Mouse (Mus musculus): ENCODE results near the gene Wdfy3.
"Not testable (repeated sequence)": the region's sequence is repeated elsewhere in the genome, so short reads cannot be mapped to it uniquely, and the experiment has no call there.

The Wdfy3 gene

DNA sequence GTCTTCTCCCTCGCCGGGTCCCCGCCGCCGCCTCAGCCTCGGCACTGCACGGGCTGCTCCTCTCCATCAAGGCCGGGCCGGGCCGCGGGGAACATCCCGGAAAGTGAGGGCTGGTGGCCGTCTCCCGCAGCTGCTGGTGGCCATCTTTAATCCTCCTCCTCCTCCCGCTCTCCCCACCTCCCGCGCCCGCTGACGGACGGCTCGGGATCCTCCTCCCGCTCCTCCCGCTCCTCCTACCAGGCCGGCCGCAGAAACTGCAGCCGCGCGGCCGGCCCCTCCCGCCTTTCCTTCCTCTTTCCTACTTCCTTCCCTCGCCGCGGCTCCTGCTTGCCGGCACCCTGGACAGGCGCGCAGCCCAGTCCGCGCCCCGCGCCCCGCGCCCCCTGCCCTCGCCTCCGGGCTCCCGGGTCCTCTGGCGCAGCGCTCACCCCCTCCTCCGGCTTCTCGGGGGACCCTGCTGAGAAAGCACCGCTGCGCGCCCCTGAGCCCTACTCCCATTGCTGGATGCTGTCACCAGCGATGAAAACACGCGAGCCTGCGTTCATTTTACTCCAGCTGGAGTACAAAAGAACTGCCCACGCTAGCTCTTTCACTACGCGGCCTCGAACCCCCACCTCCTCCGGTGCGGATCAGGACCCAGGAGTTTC is at the start of gene Wdfy3:
Wdfy3 (minus strand) TSS at position 155 of the 647 bp plus-strand sequence.
- no peak for DNase-seq (ENCODE audit: low read depth in 2 of 2, low spot score in 2 of 2)

DNA sequence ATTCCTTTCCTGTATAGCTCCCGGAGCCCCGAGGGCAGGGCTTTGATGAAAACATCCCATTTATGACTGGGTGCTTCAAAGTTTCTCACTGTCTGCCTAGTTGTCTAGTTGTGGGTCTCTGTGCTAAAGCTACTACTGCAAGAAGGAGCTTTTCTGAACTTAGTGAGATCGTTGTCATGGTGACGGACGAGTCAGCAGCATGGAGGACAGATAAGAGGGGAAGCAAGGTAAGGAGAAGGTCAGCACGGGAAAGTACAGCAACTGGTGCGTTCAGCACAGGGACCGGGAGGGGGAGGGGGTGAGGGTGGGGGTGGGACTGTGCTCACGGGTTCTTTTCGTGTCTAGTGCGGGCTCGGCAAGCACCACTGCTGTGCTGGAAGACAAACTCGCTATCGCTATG is 43.3 kb upstream of the Wdfy3 start:
- no peak for DNase-seq (ENCODE audit: low read depth in 2 of 2, low spot score in 2 of 2)

DNA sequence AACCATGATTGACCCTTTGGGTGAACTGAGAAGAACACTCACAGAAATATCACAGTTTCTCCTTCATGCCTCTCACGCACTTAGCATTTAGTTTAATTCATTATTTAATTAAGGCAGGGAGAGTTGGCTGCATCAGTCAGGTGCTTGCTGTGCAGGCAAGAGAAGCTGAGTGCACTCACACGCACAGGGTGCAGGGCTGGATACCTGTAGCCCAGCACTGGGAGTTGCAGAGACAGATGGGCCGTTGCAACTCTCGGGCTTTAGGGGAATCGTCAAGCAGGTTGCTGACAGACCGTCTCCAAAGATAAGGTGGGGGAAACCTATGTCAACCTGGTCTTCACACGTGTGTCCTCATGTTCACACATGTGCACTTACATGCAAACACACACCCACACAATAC is 42.3 kb upstream of the Wdfy3 start:
- no peak for DNase-seq (ENCODE audit: low read depth in 2 of 2, low spot score in 2 of 2)

DNA sequence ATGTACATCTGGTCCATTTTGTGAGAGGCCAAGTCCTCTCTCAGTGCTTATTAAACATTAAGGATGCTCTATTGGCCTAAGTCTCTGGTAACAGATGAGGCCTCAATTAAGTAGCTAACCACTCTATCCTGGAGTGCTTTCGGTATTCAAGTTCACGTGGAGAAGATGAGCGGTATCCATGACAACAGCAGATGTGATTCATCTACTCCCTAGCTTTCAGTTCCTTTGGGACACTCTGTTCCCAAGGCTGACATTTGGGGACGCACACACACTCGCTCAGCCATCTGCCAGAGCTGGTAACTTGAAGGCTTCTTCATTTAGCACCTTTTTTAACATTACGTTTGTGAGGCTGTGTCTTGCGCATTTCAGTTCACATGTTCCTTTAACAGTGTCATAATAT is 40.3 kb upstream of the Wdfy3 start:
- no peak for DNase-seq (ENCODE audit: low read depth in 2 of 2, low spot score in 2 of 2)

DNA sequence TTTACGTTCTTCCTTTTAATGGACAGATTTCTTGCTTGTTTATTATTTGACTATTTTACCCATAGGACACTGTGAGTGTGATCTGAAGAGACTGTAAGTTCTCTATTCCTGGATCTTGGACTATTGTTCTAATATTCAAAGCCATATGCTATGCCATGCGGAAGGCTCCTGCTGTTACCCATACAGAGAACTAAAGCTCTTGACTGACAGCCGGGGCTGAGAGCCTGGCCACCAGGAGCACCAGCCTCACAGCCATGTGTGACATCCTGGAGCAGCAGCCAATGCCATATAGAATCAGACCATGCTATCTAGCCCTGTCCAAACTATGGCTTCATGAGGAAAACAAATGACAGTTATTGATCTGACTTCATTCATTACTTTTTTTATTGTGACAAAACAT is 36.2 kb upstream of the Wdfy3 start:
- no peak for DNase-seq (ENCODE audit: low read depth in 2 of 2, low spot score in 2 of 2)

DNA sequence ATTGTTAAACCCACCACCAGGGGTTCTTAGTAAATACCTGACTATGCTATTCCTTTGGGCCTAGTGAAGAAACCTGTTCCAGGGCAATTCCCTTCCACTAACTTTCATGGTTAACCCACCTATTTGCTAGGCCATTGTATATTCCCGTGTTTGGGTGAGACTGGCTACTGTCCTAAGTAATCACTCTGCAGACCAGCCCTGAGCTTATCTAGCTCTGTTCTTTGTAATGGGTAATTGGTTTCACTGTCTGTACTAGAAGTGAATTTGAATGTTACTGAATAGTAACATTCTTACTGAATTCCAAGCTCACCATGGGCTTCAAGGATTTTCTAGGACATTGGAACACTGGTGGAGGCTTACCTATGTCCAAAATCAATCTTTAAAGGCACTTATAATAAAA is 32.1 kb upstream of the Wdfy3 start:
- not testable (repeated sequence) for DNase-seq (ENCODE audit: low read depth in 2 of 2, low spot score in 2 of 2)

DNA sequence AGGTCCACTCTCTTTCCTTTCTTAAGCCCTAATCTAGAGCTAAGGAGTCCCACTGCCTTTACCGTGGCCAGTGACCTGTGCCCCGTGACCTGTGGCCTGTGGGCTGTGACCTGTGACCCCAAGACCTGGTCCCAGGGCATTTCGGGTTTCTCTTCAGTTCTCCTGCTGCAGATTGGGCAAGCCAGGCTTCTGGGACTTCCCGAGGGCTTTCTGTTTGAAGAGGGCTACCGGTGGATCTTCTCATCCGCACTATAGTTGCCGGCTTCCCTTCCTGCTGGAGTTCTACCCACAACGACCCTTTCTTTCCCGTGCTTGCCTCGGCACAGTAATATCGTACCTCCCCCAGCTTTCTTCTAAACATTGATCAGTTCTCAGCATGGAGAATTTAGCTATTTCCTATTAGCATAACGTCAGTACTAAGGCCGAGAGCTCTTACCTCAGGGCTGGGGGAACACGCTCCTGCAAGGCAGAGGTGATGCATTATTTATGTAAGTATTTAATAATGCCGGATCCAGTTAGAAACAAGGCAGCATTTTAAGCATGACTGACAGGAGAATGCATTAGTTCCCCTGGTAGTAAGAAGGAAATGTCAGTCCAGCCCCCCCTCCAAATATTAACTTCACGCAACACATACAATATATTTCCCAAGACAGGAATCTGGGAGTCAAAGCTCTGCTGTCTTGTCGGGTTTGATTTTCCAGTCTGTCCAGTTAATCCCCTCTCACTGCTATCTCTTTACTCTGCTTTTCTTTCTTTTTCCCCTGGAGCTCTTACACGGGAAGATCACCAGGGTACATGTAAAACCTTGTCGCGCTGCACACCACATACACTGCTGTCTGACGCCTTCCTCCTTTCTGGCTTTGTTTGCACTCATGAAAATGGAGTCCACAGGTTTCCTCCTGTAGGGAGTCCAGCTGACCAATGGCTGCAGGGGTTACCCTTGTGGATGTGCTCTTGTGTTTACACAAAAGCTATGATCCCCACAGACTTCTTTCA is 30.8 kb upstream of the Wdfy3 start:
- no peak for DNase-seq (ENCODE audit: low read depth in 2 of 2, low spot score in 2 of 2)

DNA sequence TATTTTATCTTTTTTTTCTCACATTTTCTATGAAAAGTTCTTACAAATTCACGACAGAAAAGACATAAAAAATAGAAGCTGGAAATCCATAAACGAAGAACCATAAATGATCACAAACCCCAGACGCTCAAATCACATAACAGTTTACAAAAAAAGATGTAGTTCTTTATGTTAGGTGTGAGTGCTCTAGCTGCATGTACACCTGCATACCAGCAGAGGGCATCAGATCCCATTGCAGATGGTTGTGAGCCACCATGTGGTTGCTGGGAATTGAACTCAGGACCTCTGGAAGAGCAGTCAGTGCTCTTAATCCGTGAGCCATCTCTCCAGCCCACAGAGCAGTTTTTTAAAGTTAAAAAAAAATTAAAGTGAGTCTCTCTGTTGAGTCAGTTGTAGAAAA is 25.9 kb upstream of the Wdfy3 start:
- no peak for DNase-seq (ENCODE audit: low read depth in 2 of 2, low spot score in 2 of 2)

DNA sequence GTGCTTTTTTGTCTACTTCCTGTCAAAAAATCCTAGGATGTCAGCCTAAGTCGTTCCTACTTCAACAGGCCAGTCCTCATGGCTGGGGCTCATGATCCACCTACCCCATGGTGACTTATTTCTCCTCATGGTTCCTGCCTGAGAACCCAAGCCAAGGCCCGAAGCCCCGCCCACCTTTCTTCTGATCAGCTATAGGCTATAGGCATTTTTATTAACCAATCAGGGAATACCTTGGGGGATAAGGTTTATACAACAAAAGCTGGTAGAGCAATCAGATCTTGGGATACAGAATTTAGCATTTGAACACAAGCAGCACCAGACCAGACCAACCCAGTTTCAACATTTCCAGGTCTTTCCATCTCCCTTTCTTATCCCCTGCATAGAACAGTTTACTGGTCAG is 21.0 kb upstream of the Wdfy3 start:
- no peak for DNase-seq (ENCODE audit: low read depth in 2 of 2, low spot score in 2 of 2)

DNA sequence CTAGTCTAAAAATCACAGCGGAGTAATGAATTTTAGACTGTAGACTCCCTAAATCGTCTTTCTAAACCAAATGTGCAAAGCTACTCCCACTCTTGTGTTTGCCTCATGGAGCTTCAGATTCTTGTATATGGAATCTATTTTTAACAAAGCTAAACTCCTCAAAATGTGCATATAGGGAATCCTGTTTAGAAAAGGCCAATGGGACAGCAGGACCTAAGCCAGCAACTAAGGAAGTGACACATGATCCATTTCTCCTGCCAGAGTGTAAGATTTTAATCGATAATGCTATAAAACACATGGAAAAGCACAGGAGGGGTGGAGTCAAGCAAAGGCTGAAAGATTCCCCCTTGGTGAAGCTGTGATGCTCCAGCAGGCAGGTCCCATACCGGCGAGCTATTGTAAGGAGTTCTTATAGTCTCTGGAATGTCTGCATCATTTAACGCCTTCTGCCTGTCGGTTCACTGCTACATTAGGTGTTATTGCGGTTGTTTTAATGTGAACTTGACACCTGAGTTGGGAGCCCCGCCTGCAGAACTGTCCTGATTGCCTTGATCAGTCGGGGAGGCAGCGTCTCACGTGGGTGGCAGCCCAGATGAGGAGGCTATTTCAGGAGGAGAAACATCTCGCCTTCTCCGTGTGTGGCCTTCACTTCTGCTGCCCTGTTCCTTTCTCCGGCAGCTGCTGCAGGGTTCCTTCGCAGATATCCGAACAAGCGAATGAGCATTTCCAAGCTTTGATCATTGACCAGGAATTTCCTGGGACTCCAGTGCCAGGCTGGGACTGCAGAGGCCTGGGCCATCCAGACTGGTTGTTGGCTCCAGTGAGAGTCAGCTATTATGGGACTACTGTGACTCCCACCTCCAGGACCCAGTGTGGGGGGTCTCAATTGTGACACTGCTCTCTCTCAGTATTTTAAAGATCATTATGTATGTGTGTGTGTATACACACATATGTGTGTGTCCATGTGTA is 15.3 kb upstream of the Wdfy3 start:
- no peak for DNase-seq (ENCODE audit: low read depth in 2 of 2, low spot score in 2 of 2)

DNA sequence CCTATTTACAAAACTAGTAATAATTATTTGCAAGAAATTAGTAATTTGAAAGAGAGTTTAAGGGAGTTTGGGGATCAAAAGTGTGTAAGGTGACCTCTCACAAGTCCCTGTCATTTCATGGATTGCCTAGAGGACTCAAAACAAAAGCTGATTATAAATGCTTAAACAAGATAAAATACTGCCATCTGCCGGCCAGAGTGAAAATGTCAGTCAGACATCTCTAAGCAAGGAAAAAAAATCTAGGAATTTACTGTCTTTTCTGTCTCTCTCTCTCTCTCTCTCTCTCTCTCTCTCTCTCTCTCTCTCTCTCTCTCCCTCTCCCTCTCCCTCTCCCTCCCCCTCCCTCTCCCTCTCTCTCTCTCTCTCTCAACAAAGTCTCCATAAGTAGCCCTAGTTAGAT is 4.4 kb upstream of the Wdfy3 start:
- DNase-seq (ENCODE audit: low read depth in 2 of 2, low spot score in 2 of 2) = no peak

DNA sequence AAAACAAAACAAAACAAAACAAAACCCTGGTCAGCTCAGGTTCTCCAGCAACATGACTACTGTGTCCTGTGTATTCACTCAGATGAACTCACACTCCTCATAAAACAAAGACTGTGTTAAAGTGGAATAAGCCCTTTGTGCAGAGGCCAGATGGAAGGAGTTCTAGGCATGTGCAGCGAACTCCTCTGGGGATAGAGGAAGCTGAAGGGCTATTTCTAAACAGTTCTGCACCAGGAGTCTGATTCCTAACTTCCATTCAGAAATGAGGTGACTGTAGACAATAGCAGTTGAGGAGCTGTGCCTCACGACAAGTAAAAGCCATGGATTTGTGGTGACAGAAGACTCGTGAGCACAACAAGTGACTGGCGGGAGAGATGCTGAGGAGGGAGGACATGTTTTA is 2.3 kb upstream of the Wdfy3 start:
- no peak for DNase-seq (ENCODE audit: low read depth in 2 of 2, low spot score in 2 of 2)

DNA sequence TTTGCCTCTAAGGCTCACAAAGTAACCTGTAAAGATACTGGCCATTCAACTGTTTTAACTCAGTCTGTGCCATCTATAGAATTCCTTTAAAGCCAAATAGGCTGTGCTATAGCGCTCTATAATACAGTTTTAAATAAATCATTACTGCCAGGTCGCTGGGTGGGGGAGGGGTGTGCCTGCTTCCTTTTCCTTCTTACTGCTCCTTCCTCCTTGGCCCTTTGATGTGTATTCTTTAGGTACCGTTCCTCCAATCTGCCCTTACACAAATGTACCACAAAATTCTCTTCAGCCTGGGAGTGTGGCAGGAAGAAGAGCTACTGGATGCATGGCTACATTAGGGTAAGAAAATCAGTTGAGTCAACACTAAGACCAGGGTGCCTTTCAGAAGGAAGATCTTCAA is 1.5 kb upstream of the Wdfy3 start:
- DNase-seq (ENCODE audit: low read depth in 2 of 2, low spot score in 2 of 2) = no peak

DNA sequence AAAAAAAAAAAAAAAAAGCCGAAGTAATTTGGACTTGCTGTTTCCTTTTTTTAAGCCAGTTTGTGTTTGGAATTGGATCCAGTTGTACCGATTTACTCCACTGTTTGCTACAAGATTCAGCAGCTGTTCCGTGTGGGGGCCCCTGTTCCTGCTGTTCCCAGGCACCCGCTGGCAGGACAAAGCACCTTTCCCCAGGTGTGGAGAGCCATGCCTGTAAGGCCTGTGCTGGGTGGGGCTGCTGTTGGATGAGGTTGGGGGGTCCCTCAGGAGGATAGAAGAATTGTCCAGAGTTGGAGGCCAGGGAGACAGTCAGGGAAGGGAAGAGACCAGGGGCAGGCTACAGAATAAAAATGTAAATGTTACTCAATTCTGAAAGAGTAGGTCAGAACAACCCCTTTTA is 1.1 kb upstream of the Wdfy3 start:
- DNase-seq (ENCODE audit: low read depth in 2 of 2, low spot score in 2 of 2) = no peak

DNA sequence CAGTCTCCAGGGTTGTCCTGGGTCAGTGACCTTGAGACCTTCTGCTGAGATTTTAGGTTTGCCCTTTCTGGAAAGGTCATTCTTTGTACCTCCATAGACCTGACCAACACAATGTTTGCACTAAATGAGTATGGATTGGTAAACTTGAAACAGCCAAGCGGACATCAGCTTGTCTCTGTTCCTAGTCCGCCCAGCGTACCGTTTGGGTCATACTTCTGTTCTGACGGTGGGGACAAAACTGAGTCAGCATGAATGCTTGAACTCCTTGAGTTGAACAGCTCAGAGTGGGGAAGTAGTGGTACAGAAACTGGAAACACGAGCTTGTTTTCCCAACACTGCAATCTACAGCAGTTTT is 670 bp upstream of the Wdfy3 start:
- DNase-seq (ENCODE audit: low read depth in 2 of 2, low spot score in 2 of 2) = no peak

DNA sequence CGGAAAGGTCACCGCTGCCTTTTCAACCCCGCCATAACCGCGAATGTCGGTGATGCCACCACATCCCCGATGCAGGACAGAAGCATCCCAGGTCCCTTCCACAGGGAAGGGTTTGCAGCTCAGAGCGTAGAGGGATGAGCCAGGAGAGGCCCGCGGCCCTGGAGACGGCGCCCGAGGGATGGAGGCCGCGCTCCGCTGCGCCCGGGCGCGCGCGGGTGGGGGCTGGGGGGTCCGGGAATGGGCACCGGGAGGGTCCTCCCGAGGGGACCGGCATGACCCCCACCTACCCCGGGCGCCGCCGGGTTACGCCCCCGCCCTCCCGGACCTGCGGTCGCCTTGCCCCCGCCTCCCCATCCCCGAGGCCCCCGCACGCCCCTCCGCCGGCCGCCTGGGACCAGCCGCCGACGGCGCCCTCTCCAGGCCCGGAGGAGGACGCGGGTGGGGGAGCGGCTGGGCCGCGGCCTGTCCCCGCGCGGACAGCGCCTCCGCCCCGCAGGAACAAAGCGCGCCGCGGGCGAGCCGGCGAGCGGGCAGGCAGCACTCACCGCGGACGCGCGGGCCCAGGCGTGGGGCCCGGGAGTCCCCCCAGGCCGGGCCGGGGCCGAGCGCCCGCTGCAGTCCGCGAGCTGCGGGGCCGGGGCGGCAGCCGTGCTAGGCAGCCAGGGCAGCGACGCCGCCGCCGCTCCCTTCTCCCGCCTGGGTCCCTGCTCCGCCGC is 512 bp downstream of the Wdfy3 start:
- DNase-seq (ENCODE audit: low read depth in 2 of 2, low spot score in 2 of 2) = no peak

DNA sequence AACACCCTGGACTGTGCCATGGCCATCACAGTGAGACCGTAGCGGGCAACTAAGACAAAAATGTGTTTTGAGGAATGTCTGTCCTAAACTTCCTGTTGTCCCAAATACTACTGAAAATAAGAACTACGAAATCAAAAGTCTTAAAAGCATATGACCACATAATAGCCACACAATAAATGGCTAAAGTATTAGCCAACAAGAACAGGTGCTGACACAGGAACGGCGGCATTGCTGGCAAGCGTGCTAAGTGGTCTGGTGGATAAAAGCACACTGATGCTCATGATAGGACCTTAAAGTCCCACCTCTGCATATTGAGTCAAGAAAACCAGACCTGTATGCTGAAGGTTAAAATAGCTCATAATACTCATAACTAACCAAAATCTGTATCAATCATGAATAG is 3.3 kb downstream of the Wdfy3 start:
- DNase-seq (ENCODE audit: low read depth in 2 of 2, low spot score in 2 of 2) = no peak

DNA sequence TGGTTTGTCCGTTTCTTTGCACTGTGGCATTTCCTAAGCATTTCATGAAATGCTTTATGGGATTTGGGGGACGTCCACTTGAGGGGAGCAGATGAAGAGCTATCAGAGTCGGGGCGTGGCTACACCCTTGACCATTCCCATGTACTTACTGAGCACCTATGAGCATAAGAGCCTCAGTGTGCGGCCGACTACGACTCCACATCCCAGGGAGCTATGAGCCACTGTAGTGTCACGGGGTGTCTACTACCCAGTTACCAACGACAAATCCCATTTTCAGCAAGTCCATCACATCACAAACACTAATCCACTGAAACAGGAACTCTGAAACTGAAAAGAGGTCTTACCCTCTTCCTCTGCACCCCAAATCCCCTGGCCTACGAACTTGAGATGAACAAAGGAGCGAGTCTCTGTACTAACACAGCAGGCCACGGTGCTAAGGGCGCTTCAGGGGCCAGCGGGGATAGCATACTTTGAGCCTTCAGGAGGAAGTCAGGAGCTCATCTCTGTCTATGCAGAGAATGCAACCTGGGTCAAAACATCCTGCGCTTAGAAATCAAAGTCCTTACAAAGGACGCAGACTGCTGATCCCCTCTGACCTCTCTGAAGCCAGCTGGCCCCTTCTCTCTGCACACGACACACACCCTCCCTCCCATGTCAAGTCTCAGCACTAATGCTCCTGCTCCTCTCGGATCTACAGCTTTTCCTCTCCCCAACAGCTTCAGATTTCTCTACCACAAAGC is 6.5 kb downstream of the Wdfy3 start:
- no peak for DNase-seq (ENCODE audit: low read depth in 2 of 2, low spot score in 2 of 2)

DNA sequence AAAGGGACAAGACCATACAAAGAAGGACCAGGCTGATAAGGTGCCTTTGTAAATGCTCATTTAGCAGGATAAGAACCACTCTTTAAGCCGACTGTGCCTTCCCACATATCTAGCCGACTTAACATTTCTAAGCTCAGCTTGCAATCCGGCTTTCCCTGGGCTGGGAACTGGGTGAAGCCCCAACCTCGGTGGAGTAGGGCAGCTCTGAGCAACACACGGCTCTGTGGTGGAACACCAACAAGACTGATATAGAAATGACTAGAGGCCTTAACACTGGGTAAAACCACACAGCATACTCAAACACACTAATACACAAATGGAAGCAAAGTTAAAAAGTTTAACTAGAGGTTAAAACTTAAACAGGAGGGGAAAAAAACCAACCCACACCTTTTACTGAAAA is 7.9 kb downstream of the Wdfy3 start:
- no peak for DNase-seq (ENCODE audit: low read depth in 2 of 2, low spot score in 2 of 2)

DNA sequence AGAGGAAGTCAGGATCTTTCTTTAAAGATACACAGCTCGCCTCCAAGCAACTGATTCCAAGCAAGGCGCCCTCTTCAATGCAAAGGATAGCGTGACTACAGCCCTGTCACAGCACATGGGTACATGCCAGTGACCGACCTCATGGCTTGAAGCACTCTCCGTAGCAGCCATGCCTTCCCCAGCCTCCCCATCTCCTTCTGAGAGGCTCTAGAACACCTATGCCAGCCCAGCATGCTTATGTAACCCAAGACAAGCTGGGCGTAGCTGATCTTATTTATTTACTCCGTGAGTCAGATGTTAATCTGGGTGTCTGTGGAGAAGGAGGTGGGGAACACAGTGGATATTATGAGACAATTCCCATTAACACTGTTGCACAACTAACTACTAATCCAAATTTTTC is 13.8 kb downstream of the Wdfy3 start:
- no peak for DNase-seq (ENCODE audit: low read depth in 2 of 2, low spot score in 2 of 2)

Data from CD8-positive naive resting alpha-beta T cell, adult 2 months (primary cell).